Mouse (Mus musculus): ENCODE data around the gene Nsf. TPM values are rescaled to one million over a fixed set of nuclear protein-coding genes. Genes with fewer than 3 reads are reported as not detected.

Nsf gene
- polyA plus RNA-seq, 1 experiment: 13.2 TPM

DNA sequence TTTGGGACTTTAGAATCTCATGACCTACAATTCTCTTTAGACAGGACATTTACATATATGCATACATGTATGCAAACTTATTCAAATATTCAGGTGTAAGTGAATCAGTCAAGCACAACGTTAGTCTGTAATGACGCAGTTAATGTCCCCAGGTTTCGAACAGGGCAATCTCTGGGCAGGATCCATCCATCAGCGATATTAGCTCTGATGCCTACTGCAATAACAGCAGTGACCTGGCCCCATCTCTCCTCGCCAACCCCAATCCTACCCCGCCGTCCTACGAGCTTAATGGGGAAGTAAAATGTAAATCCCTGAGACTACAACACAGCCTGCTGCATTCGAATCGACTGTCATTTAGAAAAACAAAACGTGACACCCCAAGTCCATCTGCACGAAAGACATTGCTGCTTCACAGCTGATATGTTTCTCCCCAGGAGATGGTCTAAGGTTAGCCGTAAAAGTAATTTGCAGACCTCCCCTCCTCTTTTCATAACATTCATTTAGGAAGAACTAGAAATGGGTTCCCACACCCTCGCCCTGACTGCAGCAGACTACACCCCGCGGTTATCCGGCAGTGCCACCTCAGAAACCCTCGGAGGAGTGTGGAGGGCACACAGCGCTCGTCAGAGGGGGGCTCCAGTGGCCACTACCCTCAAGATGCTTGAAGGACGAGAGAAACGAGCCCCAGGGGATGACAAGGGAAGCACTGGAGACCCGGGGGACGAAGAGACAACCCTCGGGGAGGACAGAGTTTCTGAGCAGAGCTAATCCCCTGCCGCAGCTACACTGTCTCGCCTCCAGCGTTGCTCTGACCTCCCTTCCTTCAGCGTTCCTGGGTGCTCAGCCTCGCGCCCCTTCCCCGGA lies 592 bp downstream of the Nsf start:
- 2% methylated on average over 32 of the region's 32 CpGs for WGBS
- peak overlapping the region; percentile 98 for H3K4me3 ChIP-seq (replicated peaks; ENCODE audit: control insufficient read depth, low read depth, low read length)
- H3K27ac ChIP-seq (ENCODE audit: control insufficient read depth, insufficient read depth, low read depth, low read length, poor library complexity): peak overlapping the region; percentile 74
- H3K4me1 ChIP-seq (ENCODE audit: control insufficient read depth, insufficient read depth, low read length): no peaks in the 10 kb centered on the region; the same call in 1 of the 2 replicates
- no peak for TF ChIP-seq CTCF (IDR thresholded peaks at IDR 0.05; ENCODE audit: control insufficient read depth, insufficient read depth, low read length)
- TF ChIP-seq POLR2A (IDR thresholded peaks at IDR 0.05; ENCODE audit: borderline replicate concordance, control insufficient read depth, low read depth, low read length): no peak

GRCm38 (mm10) chr11:103952635-103953031 lies 1.2 kb downstream of the Nsf start:
- Histone ChIP-seq H3K4me1 (ENCODE audit: control insufficient read depth, insufficient read depth, low read length) (no peaks in the 10 kb centered on the region; the same call in 1 of the 2 replicates), H3K4me3 (replicated peaks; ENCODE audit: control insufficient read depth, low read depth, low read length) (no peak overlapping the region), H3K27ac (ENCODE audit: control insufficient read depth, insufficient read depth, low read depth, low read length, poor library complexity) (no peak overlapping the region)
- no peak for TF ChIP-seq POLR2A (IDR thresholded peaks at IDR 0.05; ENCODE audit: borderline replicate concordance, control insufficient read depth, low read depth, low read length)
- no peak for TF ChIP-seq CTCF (IDR thresholded peaks at IDR 0.05; ENCODE audit: control insufficient read depth, insufficient read depth, low read length)
- 71% methylated on average over 5 of the region's 5 CpGs for WGBS

- Histone ChIP-seq H3K27ac (ENCODE audit: control insufficient read depth, insufficient read depth, low read depth, low read length, poor library complexity) (no peak overlapping the region), H3K4me1 (ENCODE audit: control insufficient read depth, insufficient read depth, low read length) (no peaks in the 10 kb centered on the region; the same call in 1 of the 2 replicates), H3K4me3 (replicated peaks; ENCODE audit: control insufficient read depth, low read depth, low read length) (no peak overlapping the region)
- TF ChIP-seq CTCF (IDR thresholded peaks at IDR 0.05; ENCODE audit: control insufficient read depth, insufficient read depth, low read length): no peak
- TF ChIP-seq POLR2A (IDR thresholded peaks at IDR 0.05; ENCODE audit: borderline replicate concordance, control insufficient read depth, low read depth, low read length): no peak
- 80% methylated on average over 7 of the region's 7 CpGs for WGBS
Observed at GRCm38 (mm10) chr11:103951106-103951505, 2.8 kb downstream of the Nsf start.

DNA sequence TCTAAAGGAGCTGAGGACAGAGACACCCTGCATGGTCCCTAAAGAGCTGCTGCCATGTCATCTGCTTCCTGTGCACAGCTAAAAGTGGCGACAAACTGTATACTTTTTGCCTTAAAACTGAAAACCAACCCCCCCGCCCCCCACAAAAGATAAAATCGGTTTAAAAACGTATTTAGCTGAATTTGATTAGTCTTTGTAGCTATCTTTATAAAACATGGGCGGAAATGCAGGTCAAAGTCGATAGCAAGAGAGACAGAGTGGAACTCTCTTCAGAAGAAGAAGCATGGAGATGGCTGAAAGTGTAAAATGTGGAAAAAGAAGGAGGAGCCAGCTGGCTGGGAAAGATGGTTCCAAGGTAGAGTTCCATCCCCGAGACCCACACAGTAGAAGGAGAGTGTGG lies 4.9 kb downstream of the Nsf start:
- no peak overlapping the region for H3K27ac ChIP-seq (ENCODE audit: control insufficient read depth, insufficient read depth, low read depth, low read length, poor library complexity)
- no peaks in the 10 kb centered on the region; the same call in 1 of the 2 replicates for H3K4me1 ChIP-seq (ENCODE audit: control insufficient read depth, insufficient read depth, low read length)
- TF ChIP-seq CTCF (IDR thresholded peaks at IDR 0.05; ENCODE audit: control insufficient read depth, insufficient read depth, low read length) (no peak), POLR2A (IDR thresholded peaks at IDR 0.05; ENCODE audit: borderline replicate concordance, control insufficient read depth, low read depth, low read length) (no peak)
- H3K4me3 ChIP-seq (replicated peaks; ENCODE audit: control insufficient read depth, low read depth, low read length): no peak overlapping the region
- 57% methylated on average over 7 of the region's 7 CpGs for WGBS

GRCm38 (mm10) chr11:103942740-103943139 lies 11.1 kb downstream of the Nsf start:
- no peaks in the 10 kb centered on the region; the same call in 1 of the 2 replicates for H3K4me1 ChIP-seq (ENCODE audit: control insufficient read depth, insufficient read depth, low read length)
- no peak for TF ChIP-seq CTCF (IDR thresholded peaks at IDR 0.05; ENCODE audit: control insufficient read depth, insufficient read depth, low read length)
- TF ChIP-seq POLR2A (IDR thresholded peaks at IDR 0.05; ENCODE audit: borderline replicate concordance, control insufficient read depth, low read depth, low read length): no peak
- no peak overlapping the region for H3K27ac ChIP-seq (ENCODE audit: control insufficient read depth, insufficient read depth, low read depth, low read length, poor library complexity)
- no peak overlapping the region for H3K4me3 ChIP-seq (replicated peaks; ENCODE audit: control insufficient read depth, low read depth, low read length)
- WGBS: 85% methylated on average over 4 of the region's 4 CpGs

DNA sequence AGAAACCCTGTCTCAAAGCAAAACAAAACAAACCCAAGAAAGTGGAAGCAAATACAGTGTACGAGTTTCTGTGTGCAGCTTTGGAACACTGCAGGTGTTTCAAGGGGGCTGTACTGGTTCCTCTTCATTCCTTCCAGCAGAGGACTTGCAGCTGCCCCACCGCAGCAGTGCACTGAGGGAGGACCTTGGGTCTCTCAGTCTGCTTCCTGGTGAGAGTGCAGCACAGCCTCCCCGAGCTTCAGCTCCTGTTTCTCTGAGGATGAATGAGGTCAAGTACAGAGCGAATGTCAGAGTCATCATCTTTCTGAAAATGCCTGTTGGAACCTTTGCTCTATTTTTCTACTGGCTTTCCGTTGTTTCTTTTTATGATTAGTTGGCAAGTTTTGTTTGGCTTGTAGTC lies 12.5 kb downstream of the Nsf start:
- H3K4me1 ChIP-seq (ENCODE audit: control insufficient read depth, insufficient read depth, low read length): no peaks in the 10 kb centered on the region; the same call in 1 of the 2 replicates
- H3K4me3 ChIP-seq (replicated peaks; ENCODE audit: control insufficient read depth, low read depth, low read length): no peak overlapping the region
- 63% methylated on average over 5 of the region's 5 CpGs for WGBS
- TF ChIP-seq POLR2A (IDR thresholded peaks at IDR 0.05; ENCODE audit: borderline replicate concordance, control insufficient read depth, low read depth, low read length) (no peak), CTCF (IDR thresholded peaks at IDR 0.05; ENCODE audit: control insufficient read depth, insufficient read depth, low read length) (no peak)
- no peak overlapping the region for H3K27ac ChIP-seq (ENCODE audit: control insufficient read depth, insufficient read depth, low read depth, low read length, poor library complexity)

- Histone ChIP-seq H3K27ac (ENCODE audit: control insufficient read depth, insufficient read depth, low read depth, low read length, poor library complexity) (no peak overlapping the region), H3K4me1 (ENCODE audit: control insufficient read depth, insufficient read depth, low read length) (no peaks in the 10 kb centered on the region; the same call in 1 of the 2 replicates), H3K4me3 (replicated peaks; ENCODE audit: control insufficient read depth, low read depth, low read length) (no peak overlapping the region)
- TF ChIP-seq POLR2A (IDR thresholded peaks at IDR 0.05; ENCODE audit: borderline replicate concordance, control insufficient read depth, low read depth, low read length) (no peak), CTCF (IDR thresholded peaks at IDR 0.05; ENCODE audit: control insufficient read depth, insufficient read depth, low read length) (no peak)
- WGBS: 83% methylated on average over 6 of the region's 6 CpGs
Observed at GRCm38 (mm10) chr11:103940887-103941286, 13.0 kb downstream of the Nsf start.

- H3K4me1 ChIP-seq (ENCODE audit: control insufficient read depth, insufficient read depth, low read length): no peaks in the 10 kb centered on the region; the same call in 1 of the 2 replicates
- no peak overlapping the region for H3K4me3 ChIP-seq (replicated peaks; ENCODE audit: control insufficient read depth, low read depth, low read length)
- no peak for TF ChIP-seq POLR2A (IDR thresholded peaks at IDR 0.05; ENCODE audit: borderline replicate concordance, control insufficient read depth, low read depth, low read length)
- TF ChIP-seq CTCF (IDR thresholded peaks at IDR 0.05; ENCODE audit: control insufficient read depth, insufficient read depth, low read length): no peak
- no peak overlapping the region for H3K27ac ChIP-seq (ENCODE audit: control insufficient read depth, insufficient read depth, low read depth, low read length, poor library complexity)
- 91% methylated on average over 25 of the region's 25 CpGs for WGBS
Observed at GRCm38 (mm10) chr11:103937976-103938728, 15.7 kb downstream of the Nsf start.

All from bone marrow, adult 2 months (tissue).